Mouse (Mus musculus) MEL (cell line): Measurements from ENCODE around the gene Dnajb14.

Experiments used
- BHLHE40 ChIP-seq: IDR thresholded peaks from 2 replicates; pipeline ENCODE4 v1.6.1; 2012; ENCODE audit warnings: low read depth, mild to moderate bottlenecking, inconsistent platforms, low read length, improper control_type of control experiment, borderline replicate concordance
- CTCF ChIP-seq, 3 experiments: IDR thresholded peaks in 2 of 3; conservative IDR thresholded peaks in 1 of 3; 2 replicates each; pipeline ENCODE4 v1.5.1; 2011 to 2012; ENCODE audit warnings: low read length in 3 of 3, low read depth in 2 of 3, mild to moderate bottlenecking in 2 of 3, improper control_type of control experiment in 1 of 3, inconsistent platforms in 1 of 3, mixed read lengths in 1 of 3, moderate library complexity in 1 of 3; ENCODE audit not compliant: control insufficient read depth in 1 of 3, insufficient read depth in 1 of 3, poor library complexity in 1 of 3, severe bottlenecking in 1 of 3
- E2F4 ChIP-seq: IDR thresholded peaks from 2 replicates; pipeline ENCODE4 v1.6.1; 2011; ENCODE audit warnings: low read depth, low read length, improper control_type of control experiment, borderline replicate concordance
- EP300 ChIP-seq, 2 experiments: IDR thresholded peaks; 2 replicates each; pipeline ENCODE4 v1.6.1; 2011; ENCODE audit warnings: improper control_type of control experiment in 2 of 2, low read length in 2 of 2, low read depth in 1 of 2, mild to moderate bottlenecking in 1 of 2
- HCFC1 ChIP-seq: IDR thresholded peaks from 2 replicates; pipeline ENCODE4 v1.6.1; 2012; ENCODE audit warnings: low read depth, mild to moderate bottlenecking, inconsistent platforms, low read length, improper control_type of control experiment, moderate library complexity
- KAT2A ChIP-seq: conservative IDR thresholded peaks from 2 replicates; pipeline ENCODE4 v1.6.1; 2012; ENCODE audit warnings: low read depth, low read length, improper control_type of control experiment, inconsistent platforms
- MAFK ChIP-seq: IDR thresholded peaks from 2 replicates; pipeline ENCODE4 v1.6.1; 2011; ENCODE audit warnings: low read depth, mild to moderate bottlenecking, low read length, improper control_type of control experiment, borderline replicate concordance
- NELFE ChIP-seq: IDR thresholded peaks from 2 replicates; pipeline ENCODE4 v1.6.1; 2011; ENCODE audit warnings: low read depth, low read length, improper control_type of control experiment
- POLR2A ChIP-seq, 2 experiments: IDR thresholded peaks; 2 replicates each; pipeline ENCODE4 v1.6.1; 2011 to 2012; ENCODE audit warnings: low read length in 2 of 2, mild to moderate bottlenecking in 2 of 2, control low read depth in 1 of 2, improper control_type of control experiment in 1 of 2, low read depth in 1 of 2, moderate library complexity in 1 of 2; ENCODE audit not compliant: control insufficient read depth in 1 of 2, insufficient read depth in 1 of 2, poor library complexity in 1 of 2
- RCOR1 ChIP-seq: IDR thresholded peaks from 2 replicates; pipeline ENCODE4 v1.6.1; 2012; ENCODE audit warnings: low read depth, mild to moderate bottlenecking, inconsistent platforms, low read length, improper control_type of control experiment
- TBP ChIP-seq: IDR thresholded peaks from 2 replicates; pipeline ENCODE4 v1.8.0; 2011; ENCODE audit warnings: low read depth, low read length, improper control_type of control experiment
- TCF12 ChIP-seq: IDR thresholded peaks from 2 replicates; pipeline ENCODE4 v1.6.1; 2014; ENCODE audit warnings: low read depth, mild to moderate bottlenecking, inconsistent platforms, low read length, improper control_type of control experiment, moderate library complexity
- USF1 ChIP-seq: IDR thresholded peaks from 2 replicates; pipeline ENCODE4 v1.6.1; 2014; ENCODE audit warnings: low read depth, mild to moderate bottlenecking, inconsistent platforms, low read length, improper control_type of control experiment, moderate library complexity
- ZNF384 ChIP-seq: IDR thresholded peaks from 2 replicates; pipeline ENCODE4 v1.6.1; 2012; ENCODE audit warnings: low read depth, mild to moderate bottlenecking, inconsistent platforms, low read length, improper control_type of control experiment

GRCm38 (mm10) chr3:137893789-137894188 lies 26.3 kb downstream of the Dnajb14 start:
- TF ChIP-seq NELFE = no peak
- TF ChIP-seq E2F4 = no peak
- TF ChIP-seq CTCF (IDR thresholded peaks at IDR 0.05 in 2 of 3, conservative IDR thresholded peaks at IDR 0.05 in 1 of 3; ENCODE audit: control insufficient read depth in 1 of 3, insufficient read depth in 1 of 3, low read depth in 2 of 3, low read length in 3 of 3, poor library complexity in 1 of 3, severe bottlenecking in 1 of 3) = no peak
- TF ChIP-seq POLR2A (IDR thresholded peaks at IDR 0.05; ENCODE audit: control insufficient read depth in 1 of 2, insufficient read depth in 1 of 2, low read depth in 1 of 2, low read length in 2 of 2, poor library complexity in 1 of 2) = no peak
- TF ChIP-seq MAFK = no peak
- no peak for TF ChIP-seq BHLHE40
- no peak for TF ChIP-seq ZNF384
- TF ChIP-seq RCOR1 = no peak
- TF ChIP-seq EP300 (IDR thresholded peaks at IDR 0.05; ENCODE audit: low read depth in 1 of 2, low read length in 2 of 2) = no peak
- no peak for TF ChIP-seq USF1
- no peak for TF ChIP-seq TCF12
- no peak for TF ChIP-seq TBP
- TF ChIP-seq KAT2A = no peak
- no peak for TF ChIP-seq HCFC1
